Mouse (Mus musculus) neural tube, embryonic 11.5 days (tissue): ENCODE measurements around the gene Gm20388. TPM values are rescaled to one million over a fixed set of nuclear protein-coding genes. Genes with fewer than 3 reads are reported as not detected.

Experiments
- ATAC-seq: fragments of 200-750 bp; cut with Nextera tagmentation; 2 replicates; pipeline ENCODE4 v1.8.0; 2017; ENCODE audit warnings: moderate number of reproducible peaks, mild to moderate bottlenecking, moderate TSS enrichment, moderate library complexity; ENCODE audit not compliant: insufficient read depth, low FRiP score, low TSS enrichment
- DNase-seq: peaks from one replicate; pipeline ENCODE4 v3.0.0-alpha.2; 2015; ENCODE audit warnings: low spot score
- H3K27ac ChIP-seq: fragments of 300-500 bp; sonication (generic); 2 replicates; pipeline ENCODE4 v1.5.1; 2014; ENCODE audit warnings: low read depth, mild to moderate bottlenecking, low read length
- H3K27me3 ChIP-seq: fragments of 300-500 bp; sonication (generic); 2 replicates; pipeline ENCODE4 v1.6.1; 2014; ENCODE audit warnings: mild to moderate bottlenecking, low read length, mixed read lengths; ENCODE audit not compliant: control insufficient read depth, insufficient read depth
- H3K36me3 ChIP-seq: fragments of 300-500 bp; sonication (generic); 2 replicates; pipeline ENCODE4 v1.6.1; 2014; ENCODE audit warnings: mild to moderate bottlenecking, low read length, moderate library complexity, mixed read lengths; ENCODE audit not compliant: control insufficient read depth, insufficient read depth
- H3K4me1 ChIP-seq: fragments of 300-500 bp; sonication (generic); 2 replicates; pipeline ENCODE4 v1.6.1; 2014; ENCODE audit warnings: low read length, mixed read lengths; ENCODE audit not compliant: control insufficient read depth, insufficient read depth
- H3K4me2 ChIP-seq: fragments of 300-500 bp; sonication (generic); 2 replicates; pipeline ENCODE4 v1.6.1; 2014; ENCODE audit warnings: low read depth, mild to moderate bottlenecking, moderate library complexity
- H3K4me3 ChIP-seq: fragments of 300-500 bp; sonication (generic); 2 replicates; pipeline ENCODE4 v1.5.1; 2014; ENCODE audit warnings: low read depth, low read length
- H3K9ac ChIP-seq: fragments of 300-500 bp; sonication (generic); 2 replicates; pipeline ENCODE4 v1.6.1; 2014; ENCODE audit warnings: mild to moderate bottlenecking, low read length
- H3K9me3 ChIP-seq: fragments of 300-500 bp; sonication (generic); 2 replicates; pipeline ENCODE4 v1.6.1; 2016; ENCODE audit warnings: low read length; ENCODE audit not compliant: control insufficient read depth
- WGBS: fragments of 180-500 bp; shearing (Covaris S2); extraction: QIAGEN DNeasy Blood & Tissue Kit; methylation state at CpG from one replicate; pipeline ENCODE4 v1.1.7; 2014; 5-methylcytosine and 5-hydroxymethylcytosine counted together
- polyA plus RNA-seq: library from polyadenylated mRNA; unstranded; fragments of >200 nt; fragmentation: Nextera tagmentation; extraction: Ambion mirVana; gene quantifications from 2 replicates; pipeline ENCODE4 v1.2.1, GENCODE M21; 2014

Gm20388 gene
- polyA plus RNA-seq, 1 experiment from 2014 or later: not detected

DNA sequence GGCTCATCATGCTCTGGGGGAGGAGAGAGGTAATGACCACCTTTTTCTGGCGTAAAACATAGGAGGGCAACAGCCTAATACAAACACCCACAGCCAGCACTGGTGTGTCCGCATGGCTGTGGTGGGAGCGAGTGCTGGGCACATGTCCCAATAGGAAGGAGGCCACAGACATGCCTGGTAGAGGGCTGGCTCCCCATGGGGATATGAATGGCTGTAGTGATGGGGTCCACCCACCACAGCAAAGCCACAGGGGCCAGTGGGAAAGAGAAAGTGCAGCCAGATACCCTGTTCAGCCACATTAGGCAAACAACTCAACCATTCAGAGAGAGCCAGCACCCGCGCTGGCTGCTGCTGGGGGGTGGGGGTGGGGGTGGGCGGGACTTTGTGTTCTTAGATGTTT, 574.5 kb downstream of the Gm20388 start:
- Histone ChIP-seq H3K36me3 (no peaks in the 10 kb centered on the region), H3K27me3 (no peaks in the 10 kb centered on the region), H3K27ac (no peak overlapping the region), H3K4me3 (no peak overlapping the region), H3K4me1 (peaks cover 41% of the 10 kb centered on the region), H3K9ac (no peak overlapping the region), H3K4me2 (no peak overlapping the region), H3K9me3 (no peaks in the 10 kb centered on the region)
- DNase-seq (no peak), ATAC-seq (no peak)
- 30% methylated on average over 6 of the region's 6 CpGs for WGBS

DNA sequence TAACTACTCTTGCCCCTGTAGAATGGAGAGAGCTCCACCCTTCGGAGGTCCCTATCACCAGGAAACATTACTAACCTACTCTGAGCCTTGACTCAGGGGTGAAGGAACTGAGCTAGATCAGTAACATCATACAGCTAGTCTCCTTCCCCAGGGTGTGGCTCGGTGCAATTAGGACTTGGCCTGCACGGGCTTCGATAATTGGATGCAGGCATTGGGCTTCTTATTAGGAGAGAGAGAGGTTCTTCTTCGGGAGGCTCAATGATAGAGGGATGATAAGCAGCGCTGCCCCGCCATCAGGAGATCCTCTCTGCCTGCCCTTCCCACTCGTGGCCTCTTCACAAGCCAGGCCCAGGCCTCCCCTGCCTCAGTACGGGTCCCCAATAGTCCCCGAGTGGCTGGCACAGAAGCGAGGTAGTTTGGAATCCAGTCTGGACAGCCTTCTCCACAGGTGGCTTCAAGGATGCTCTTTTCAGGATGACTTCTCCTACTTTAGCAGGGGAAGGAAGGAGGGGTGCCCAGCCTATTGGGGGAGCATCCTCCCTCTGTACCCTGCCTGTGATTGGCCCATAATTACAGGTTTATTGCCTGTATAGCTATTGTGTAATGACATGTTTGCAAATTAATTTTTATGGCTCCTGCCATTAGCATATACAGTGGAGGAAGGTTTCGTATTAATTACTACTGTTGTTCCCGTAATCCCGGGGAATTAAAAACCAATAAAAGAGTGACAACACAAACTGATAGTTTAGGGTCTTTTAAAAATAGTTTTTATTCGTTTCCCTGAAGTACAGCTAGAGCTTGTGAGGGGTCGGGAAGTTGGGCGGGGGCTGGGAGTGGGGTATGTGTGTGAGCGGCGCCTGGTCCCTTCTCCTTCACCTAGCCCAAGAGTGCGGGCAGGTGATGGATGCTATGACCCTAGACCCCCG, 575.2 kb downstream of the Gm20388 start:
- H3K4me1 ChIP-seq: peaks cover 48% of the 10 kb centered on the region
- WGBS: 12% methylated on average over 21 of the region's 21 CpGs
- no peaks in the 10 kb centered on the region for H3K36me3 ChIP-seq
- H3K27ac ChIP-seq: peak overlapping the region; percentile 99
- ATAC-seq (no peak), DNase-seq (peak; percentile 19)
- peak overlapping the region; percentile 95 for H3K9ac ChIP-seq
- H3K4me3 ChIP-seq: peak overlapping the region; percentile 90
- peak overlapping the region; percentile 89 for H3K4me2 ChIP-seq
- H3K9me3 ChIP-seq: no peaks in the 10 kb centered on the region
- H3K27me3 ChIP-seq: no peaks in the 10 kb centered on the region

DNA sequence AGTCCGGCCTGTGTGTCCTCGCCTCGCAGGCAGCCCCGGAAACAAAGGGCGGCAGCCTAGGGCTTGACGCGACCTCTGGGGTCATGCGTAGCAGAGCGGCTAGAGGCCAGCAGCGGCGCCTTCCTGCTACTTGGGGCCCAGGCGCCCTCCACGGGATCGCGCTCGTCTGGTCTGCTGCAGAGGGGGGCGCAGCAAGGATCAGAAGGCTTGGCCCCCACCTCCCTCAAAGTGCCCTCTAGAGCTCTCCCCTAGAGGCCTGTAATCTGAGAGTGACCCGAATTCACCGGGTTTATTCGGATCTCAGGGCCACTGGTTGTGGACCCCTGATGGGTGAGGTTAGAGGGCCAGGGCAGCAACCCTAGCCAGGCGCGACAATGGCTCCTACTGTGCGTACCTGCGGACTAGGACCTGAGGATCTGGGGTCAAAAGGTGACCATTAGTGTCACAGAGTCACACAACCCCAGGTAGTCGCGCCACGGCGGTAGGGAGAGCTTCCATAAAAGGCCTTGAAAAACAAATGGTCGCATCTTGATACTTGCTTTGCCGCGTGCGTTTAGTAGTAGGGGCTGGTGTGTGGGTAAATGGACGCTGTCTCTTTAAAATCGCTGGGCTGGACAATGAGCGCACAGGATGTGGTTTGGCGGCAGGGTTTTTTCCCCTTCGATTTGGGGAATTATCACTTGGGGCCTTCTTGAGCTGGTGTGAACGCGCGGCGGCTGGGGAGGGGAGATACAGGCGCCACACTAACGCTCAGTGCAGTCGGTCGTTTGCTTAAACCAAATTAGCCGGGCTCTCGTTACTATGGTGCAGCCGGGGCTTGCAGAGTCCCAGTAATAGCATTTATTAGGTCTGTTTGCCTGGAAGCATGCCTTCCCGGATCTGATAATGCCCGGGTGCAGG, 576.1 kb downstream of the Gm20388 start:
- DNase-seq (peak; percentile 80), ATAC-seq (0 out of 2 replicates have a peak, but pooled peaks have one; percentile 5)
- no peaks in the 10 kb centered on the region for H3K9me3 ChIP-seq
- WGBS: under 1% methylated on average over 50 of the region's 50 CpGs
- H3K27ac ChIP-seq: peak overlapping the region; percentile 99
- H3K4me1 ChIP-seq: peaks cover 54% of the 10 kb centered on the region
- peak overlapping the region; percentile 90 for H3K4me3 ChIP-seq
- H3K9ac ChIP-seq: peak overlapping the region; percentile 95
- no peaks in the 10 kb centered on the region for H3K27me3 ChIP-seq
- no peaks in the 10 kb centered on the region for H3K36me3 ChIP-seq
- peak overlapping the region; percentile 89 for H3K4me2 ChIP-seq

DNA sequence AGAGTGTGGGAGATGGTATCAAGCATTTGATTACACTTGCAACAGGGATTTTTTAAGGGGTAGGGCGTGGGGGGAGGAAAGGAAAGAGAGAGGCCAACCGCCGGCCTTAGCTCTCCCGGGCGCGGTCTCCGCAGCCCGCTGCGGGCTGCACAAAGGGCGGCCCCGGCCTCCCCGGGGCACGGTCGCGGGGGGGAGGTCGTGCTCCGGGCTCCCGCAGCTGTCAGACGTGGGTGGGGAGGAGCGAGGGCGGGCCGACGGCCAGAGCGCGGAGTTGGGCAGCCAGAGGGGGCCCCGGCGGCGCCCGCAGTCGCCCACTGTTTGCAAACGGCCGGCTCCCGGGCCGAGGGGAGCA, 576.7 kb downstream of the Gm20388 start:
- Histone ChIP-seq H3K4me2 (peak overlapping the region; percentile 89), H3K9ac (peak overlapping the region; percentile 95), H3K27me3 (no peaks in the 10 kb centered on the region), H3K36me3 (no peaks in the 10 kb centered on the region), H3K9me3 (no peaks in the 10 kb centered on the region), H3K4me3 (peak overlapping the region; percentile 90), H3K4me1 (peaks cover 56% of the 10 kb centered on the region), H3K27ac (peak overlapping the region; percentile 99)
- under 1% methylated on average over 21 of the region's 34 CpGs for WGBS
- DNase-seq: no peak
- ATAC-seq: peak; percentile 24

DNA sequence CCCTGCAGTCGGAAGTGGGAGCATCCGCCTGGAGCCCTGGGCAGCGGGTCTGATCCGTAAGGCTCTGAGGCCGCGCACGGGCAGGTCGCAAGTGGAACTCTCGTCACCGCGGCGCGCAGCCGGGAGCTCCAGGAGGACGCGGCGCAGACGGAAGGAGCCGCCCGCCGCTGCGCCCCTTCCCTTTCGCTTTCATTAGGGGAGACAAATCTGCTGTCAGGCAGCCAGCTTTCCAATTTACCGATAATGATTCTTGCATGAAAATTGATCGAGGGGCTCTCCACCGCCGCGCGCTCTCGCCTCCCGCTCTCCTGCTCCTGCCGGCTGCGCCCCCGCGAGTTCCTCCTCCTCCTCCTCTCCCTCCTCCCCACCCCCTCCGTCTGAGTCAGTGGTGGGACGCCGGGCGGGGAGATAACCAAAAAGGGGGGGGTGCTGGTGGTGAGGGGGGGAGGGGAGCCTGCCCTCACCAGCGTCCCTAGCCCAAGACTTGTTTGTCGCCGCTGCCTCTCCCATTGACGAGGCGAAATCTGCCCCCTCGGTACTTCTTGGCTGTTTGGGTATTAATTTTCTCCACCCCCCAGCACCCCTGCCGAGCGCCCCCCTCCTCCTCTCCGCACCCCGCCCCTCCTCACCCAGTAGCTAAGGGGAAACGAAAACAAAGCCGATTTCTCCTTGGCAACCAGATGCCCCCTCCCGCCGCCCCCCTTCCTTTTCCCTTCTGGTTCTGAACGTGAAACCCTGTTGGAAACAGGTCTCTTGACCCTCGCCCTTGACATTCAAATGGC, 577.3 kb downstream of the Gm20388 start:
- peaks cover 61% of the 10 kb centered on the region for H3K4me1 ChIP-seq
- under 1% methylated on average over 50 of the region's 55 CpGs for WGBS
- H3K9ac ChIP-seq: peak overlapping the region; percentile 95

DNA sequence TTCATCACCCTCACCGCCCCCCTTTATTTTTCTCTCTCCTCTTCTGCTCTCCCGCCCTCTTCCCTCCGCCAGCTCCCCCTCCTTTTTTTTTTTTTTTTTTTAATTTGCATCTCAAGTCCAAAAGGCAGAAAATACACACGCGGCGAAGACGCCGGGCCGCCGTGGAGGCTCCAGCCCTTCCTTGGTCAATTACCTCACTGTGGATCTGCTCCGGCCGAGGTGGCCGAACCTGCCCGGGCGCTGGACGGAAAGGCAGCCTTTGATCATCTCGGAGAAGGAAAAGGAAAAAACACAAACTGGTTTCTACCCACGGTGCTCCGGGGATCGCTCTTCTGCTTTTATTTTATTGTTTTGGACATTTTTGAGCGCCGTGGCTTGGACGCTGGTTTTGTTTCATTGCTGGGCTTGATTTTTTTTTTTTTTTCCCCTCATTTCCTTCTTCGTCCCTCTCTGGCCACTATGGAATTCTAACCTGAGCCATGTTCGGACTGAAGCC, 578.0 kb downstream of the Gm20388 start:
- Histone ChIP-seq H3K9ac (peak overlapping the region; percentile 95), H3K4me1 (peaks cover 69% of the 10 kb centered on the region), H3K27ac (peak overlapping the region; percentile 99), H3K9me3 (no peaks in the 10 kb centered on the region), H3K4me2 (peak overlapping the region; percentile 89), H3K4me3 (peak overlapping the region; percentile 90), H3K36me3 (no peaks in the 10 kb centered on the region), H3K27me3 (no peaks in the 10 kb centered on the region)
- under 1% methylated on average over 24 of the region's 25 CpGs for WGBS
- DNase-seq (peak; percentile 53), ATAC-seq (no peak)

More for the DNA sequence above, 577.3 kb downstream of the Gm20388 start:
- H3K27ac ChIP-seq: peak overlapping the region; percentile 99
- H3K36me3 ChIP-seq: no peaks in the 10 kb centered on the region
- ATAC-seq: peak; percentile 54
- H3K9me3 ChIP-seq: no peaks in the 10 kb centered on the region
- DNase-seq: peak; percentile 90
- H3K27me3 ChIP-seq: no peaks in the 10 kb centered on the region
- peak overlapping the region; percentile 90 for H3K4me3 ChIP-seq
- H3K4me2 ChIP-seq: peak overlapping the region; percentile 89

DNA sequence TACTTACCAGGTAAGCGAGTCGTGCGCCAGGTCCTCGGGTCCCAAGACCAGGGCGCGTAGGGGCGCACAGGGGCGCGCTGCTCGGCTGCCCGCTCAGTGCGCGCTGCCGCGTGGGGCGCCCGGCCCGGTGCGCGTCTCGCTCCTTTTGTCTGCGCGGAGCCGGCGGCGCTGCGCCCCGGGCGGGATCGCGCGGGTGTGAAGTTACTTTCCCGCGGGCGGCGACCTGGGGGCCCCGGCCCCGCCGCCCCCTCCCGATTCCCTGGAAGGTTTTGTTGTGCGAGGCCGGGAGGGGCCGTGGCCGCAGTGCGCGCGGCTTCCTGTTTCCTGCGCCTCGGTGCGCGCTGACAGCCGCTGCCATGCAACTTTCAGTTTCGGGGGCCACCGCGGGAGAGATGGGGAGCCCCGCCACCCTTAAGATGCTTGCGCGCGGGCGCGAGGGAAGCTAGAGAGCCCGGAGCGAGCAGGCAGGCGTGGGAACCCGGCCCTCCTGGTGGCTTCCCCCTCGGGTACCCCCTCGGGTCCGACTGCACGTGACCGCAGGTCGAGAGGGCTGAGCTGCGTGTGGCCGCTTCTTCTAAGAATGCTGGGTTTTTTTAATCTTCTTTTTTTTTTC, 578.6 kb downstream of the Gm20388 start:
- ATAC-seq: no peak
- peak; percentile 66 for DNase-seq
- Histone ChIP-seq H3K9ac (peak overlapping the region; percentile 95), H3K4me1 (peaks cover 71% of the 10 kb centered on the region), H3K4me2 (peak overlapping the region; percentile 89), H3K4me3 (peak overlapping the region; percentile 90), H3K27me3 (no peaks in the 10 kb centered on the region), H3K9me3 (no peaks in the 10 kb centered on the region), H3K36me3 (no peaks in the 10 kb centered on the region), H3K27ac (peak overlapping the region; percentile 99)
- whole genome bisulfite sequencing: under 1% methylated on average over 73 of the region's 73 CpGs
